Mouse (Mus musculus): Measurements from ENCODE around the gene Cntnap5c.

DNA sequence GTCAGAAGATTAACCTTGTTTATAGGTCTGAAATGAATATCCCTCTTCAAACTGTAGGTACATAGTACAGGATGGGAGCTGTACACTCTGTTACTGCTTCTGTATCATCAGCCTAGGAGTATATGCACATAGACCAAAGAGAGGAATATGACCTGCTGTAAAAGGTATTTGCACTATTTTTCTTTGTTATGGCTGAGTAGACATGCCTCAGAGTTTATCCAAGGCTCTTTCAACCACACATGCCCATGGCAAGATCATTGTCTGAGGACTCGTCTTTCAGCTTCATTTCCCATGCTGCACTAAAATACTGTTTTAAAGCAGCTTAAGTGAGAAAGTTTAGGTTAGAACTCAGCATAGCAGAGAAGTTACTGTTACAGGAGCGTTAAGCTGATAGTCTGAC, 498.7 kb downstream of the Cntnap5c start:
- TF ChIP-seq POLR2A (IDR thresholded peaks at IDR 0.05; ENCODE audit: borderline replicate concordance, control insufficient read depth, low read depth, low read length), result no peak
- TF ChIP-seq CTCF (IDR thresholded peaks at IDR 0.05; ENCODE audit: control insufficient read depth, insufficient read depth, low read length), result no peak

All from bone marrow, adult 2 months (tissue).